In genomic region chr4:32538488-32538887, GRCm38 (mm10) we compare ENCODE assay signal across 11 mouse cellular contexts.
DNase-seq lines count a peak whose midpoint lies in the region; ATAC-seq and TF ChIP-seq lines count a peak whose summit lies in the region.
"Had no signal": no experiment of that assay in that cellular context is flagged by ENCODE, and none has a peak within 500 bp of the region (broad histone marks: within the 10 kb centered on the region; RNA-seq: fewer than 3 reads in every experiment).

No protein-coding gene starts in this region.

- no peaks in the 10 kb centered on the region for H3K36me3 ChIP-seq in E14TG2a.4 (ENCODE audit: insufficient read depth, low read length)
- H3K36me3 ChIP-seq in forebrain, embryonic 11.5 days (ENCODE audit: control insufficient read depth, insufficient read depth, low read length): no peaks in the 10 kb centered on the region
- no peaks in the 10 kb centered on the region for H3K36me3 ChIP-seq in intestine, embryonic 15.5 days
- no peaks in the 10 kb centered on the region for H3K36me3 ChIP-seq in liver, embryonic 16.5 days (ENCODE audit: control insufficient read depth, insufficient read depth)

- H3K4me1 ChIP-seq in E14TG2a.4 (replicated peaks; ENCODE audit: low read depth, low read length): peaks cover 17% of the 10 kb centered on the region
- peaks cover 2% of the 10 kb centered on the region; the same call in 1 of the 2 replicates for H3K4me1 ChIP-seq in forebrain, embryonic 11.5 days (replicated peaks; ENCODE audit: control insufficient read depth, insufficient read depth, low read length)
- peaks cover 22% of the 10 kb centered on the region; the same call in 1 of the 2 replicates for H3K4me1 ChIP-seq in intestine, embryonic 15.5 days (replicated peaks)
- peaks cover 3% of the 10 kb centered on the region for H3K4me1 ChIP-seq in liver, embryonic 16.5 days (ENCODE audit: control insufficient read depth, low read depth, low read length)

- H3K27me3 ChIP-seq in E14TG2a.4 (ENCODE audit: insufficient read depth, low read length): no peaks in the 10 kb centered on the region
- H3K27me3 ChIP-seq in forebrain, embryonic 11.5 days (ENCODE audit: control insufficient read depth, insufficient read depth, low read length): no peaks in the 10 kb centered on the region
- H3K27me3 ChIP-seq in intestine, embryonic 15.5 days (replicated peaks): no peaks in the 10 kb centered on the region
- no peaks in the 10 kb centered on the region for H3K27me3 ChIP-seq in liver, embryonic 16.5 days (ENCODE audit: control insufficient read depth, insufficient read depth, low read depth, low read length)

- no peak for DNase-seq in forebrain, embryonic 11.5 days (ENCODE audit: low spot score)
- no peak for DNase-seq in thymus, postnatal 36 days
- DNase-seq in Muller cell, postnatal 12 days (ENCODE audit: inconsistent ontology term): no peak
- DNase-seq in urinary bladder, postnatal 10 days (ENCODE audit: low spot score): no peak
- DNase-seq in lung, postnatal 4 days: no peak

- no peak overlapping the region for H3K27ac ChIP-seq in forebrain, embryonic 11.5 days (ENCODE audit: low read depth, low read length)
- H3K27ac ChIP-seq in intestine, embryonic 15.5 days: no peak overlapping the region
- peak overlapping the region; percentile 48 for H3K27ac ChIP-seq in liver, embryonic 16.5 days (ENCODE audit: low read length)

- H3K9ac ChIP-seq in forebrain, embryonic 11.5 days (ENCODE audit: low read length): 0 out of 2 replicates have a peak overlapping the region, but pooled peaks have one; percentile 27
- no peak overlapping the region for H3K9ac ChIP-seq in intestine, embryonic 15.5 days
- H3K9ac ChIP-seq in liver, embryonic 16.5 days (ENCODE audit: low read depth, low read length): no peak overlapping the region
- H3K9ac ChIP-seq: lung, embryonic 14.5 days had no signal

- 79% methylated on average over 4 of the region's 4 CpGs for WGBS in forebrain, embryonic 11.5 days
- 42% methylated on average over 4 of the region's 4 CpGs for WGBS in intestine, embryonic 15.5 days
- WGBS in liver, embryonic 16.5 days (ENCODE audit: insufficient replicate concordance): 52% methylated on average over 4 of the region's 4 CpGs

- peak overlapping the region; percentile 48 for H3K4me3 ChIP-seq in E14TG2a.4 (replicated peaks; ENCODE audit: low read length)
- H3K4me3 ChIP-seq in forebrain, embryonic 11.5 days (ENCODE audit: low read depth, low read length): no peak overlapping the region
- H3K4me3 ChIP-seq in intestine, embryonic 15.5 days (replicated peaks): no peak overlapping the region
- H3K4me3 ChIP-seq in liver, embryonic 16.5 days (ENCODE audit: low read depth, low read length): no peak overlapping the region
- H3K4me3 ChIP-seq: erythroblast, embryonic 14.5 days; heart, adult 2 months had no signal

- H3K4me2 ChIP-seq in forebrain, embryonic 11.5 days (ENCODE audit: low read depth, low read length, severe bottlenecking): no peak overlapping the region
- peak overlapping the region; percentile 14; the same call in 1 of the 2 replicates for H3K4me2 ChIP-seq in intestine, embryonic 15.5 days (replicated peaks)
- no peak overlapping the region for H3K4me2 ChIP-seq in liver, embryonic 16.5 days (ENCODE audit: low read depth, low read length)
- H3K4me2 ChIP-seq: lung, embryonic 14.5 days had no signal

- no peak; the same call in 1 of the 2 replicates for ATAC-seq in forebrain, embryonic 11.5 days (replicated peaks; ENCODE audit: low FRiP score)
- peak; percentile 95 for ATAC-seq in intestine, embryonic 15.5 days
- ATAC-seq in liver, embryonic 16.5 days (ENCODE audit: low read depth): peak; percentile 89

- no peak for TF ChIP-seq CTCF in E14TG2a.4 (conservative IDR thresholded peaks at IDR 0.05; ENCODE audit: low read length)

- H3K9me3 ChIP-seq in E14TG2a.4 (ENCODE audit: low read length): no peaks in the 10 kb centered on the region
- no peaks in the 10 kb centered on the region for H3K9me3 ChIP-seq in forebrain, embryonic 11.5 days (ENCODE audit: control insufficient read depth, low read length)
- no peaks in the 10 kb centered on the region for H3K9me3 ChIP-seq in intestine, embryonic 15.5 days
- H3K9me3 ChIP-seq in liver, embryonic 16.5 days (replicated peaks; ENCODE audit: control insufficient read depth, low read length): no peaks in the 10 kb centered on the region
